Mouse (Mus musculus) embryo, embryonic 10 days (tissue): ENCODE data around the gene Rpap1.

ENCODE experiments used
- DNase-seq: peaks from one replicate; pipeline ENCODE4 v3.0.0-alpha.2; 2015; ENCODE audit warnings: low spot score

Rpap1 gene

GRCm38 (mm10) chr2:119787206-119787883 lies at the start of gene Rpap1:
TSS of gene Rpap1 (minus strand) at chr2:119787537.
- peak; percentile 89 for DNase-seq

DNA sequence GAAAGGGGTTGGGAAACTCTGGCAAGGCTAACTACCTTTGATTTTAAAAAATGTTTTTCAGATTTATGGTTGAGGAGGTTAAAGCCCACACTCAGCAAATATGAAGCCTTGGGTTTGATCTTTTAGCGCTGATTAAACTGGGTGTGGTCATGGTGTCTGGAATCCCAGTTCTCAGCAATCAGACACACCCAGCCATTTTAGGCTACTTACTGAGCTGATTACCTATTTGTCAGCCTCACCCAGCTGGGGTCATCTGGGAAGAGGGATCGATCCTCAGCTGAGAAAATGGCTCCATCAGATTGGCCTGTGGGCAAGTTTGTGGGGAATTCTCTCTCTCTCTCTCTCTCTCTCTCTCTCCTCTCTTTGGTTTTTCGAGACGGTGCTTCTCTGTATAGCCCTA lies 46.9 kb upstream of the Rpap1 start:
- DNase-seq: no peak

- DNase-seq: no peak
Observed at GRCm38 (mm10) chr2:119830579-119830978, 43.2 kb upstream of the Rpap1 start.

DNA sequence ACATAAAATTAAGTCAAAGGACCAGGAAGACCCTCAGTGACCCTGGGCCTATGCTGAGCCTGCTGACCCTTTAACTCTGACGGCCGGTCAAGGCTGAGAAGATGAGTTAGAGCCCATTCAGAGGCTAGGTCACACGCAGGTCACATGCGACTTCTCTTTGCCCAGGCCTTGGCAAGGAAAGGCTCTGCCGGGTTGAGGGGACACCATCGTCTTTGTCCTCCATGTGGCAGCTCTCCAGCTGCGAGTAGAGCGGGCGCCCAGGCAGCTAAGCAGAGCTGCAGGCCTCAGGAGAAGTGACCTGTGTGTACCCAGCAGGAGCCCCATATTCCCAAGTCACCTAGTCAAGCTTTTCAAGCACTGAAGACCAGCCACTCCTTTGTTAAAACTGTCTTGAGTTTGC lies 33.8 kb upstream of the Rpap1 start:
- no peak for DNase-seq

DNA sequence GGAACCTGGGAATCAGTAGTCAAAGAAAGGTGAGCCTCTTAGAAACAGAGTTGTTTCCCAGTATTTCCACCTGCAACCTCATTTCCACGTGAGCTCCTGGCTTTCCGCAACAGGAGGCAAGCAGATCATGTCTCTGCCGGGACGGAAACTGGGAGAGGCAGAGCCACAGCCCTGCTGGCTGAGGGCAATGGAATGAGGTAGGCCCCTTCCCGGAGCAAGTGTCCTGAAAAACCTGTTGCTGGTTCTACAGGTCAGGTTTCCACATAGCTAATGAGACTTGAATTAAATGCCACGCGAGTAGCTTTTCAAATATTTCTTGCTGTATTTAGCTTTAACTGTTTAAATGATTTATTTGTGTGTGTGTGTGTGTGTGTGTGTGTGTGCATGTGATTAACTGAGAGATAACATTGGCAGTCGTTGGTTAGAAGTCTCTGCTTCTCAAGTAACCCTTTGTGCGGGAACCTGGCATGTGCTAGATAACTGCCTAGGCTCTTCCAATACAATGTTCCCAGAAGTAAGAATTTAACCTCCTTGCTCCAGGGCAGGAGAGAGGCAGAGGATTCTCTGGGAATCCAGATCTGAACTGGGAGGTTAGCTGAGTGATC lies 31.4 kb upstream of the Rpap1 start:
- no peak for DNase-seq

DNA sequence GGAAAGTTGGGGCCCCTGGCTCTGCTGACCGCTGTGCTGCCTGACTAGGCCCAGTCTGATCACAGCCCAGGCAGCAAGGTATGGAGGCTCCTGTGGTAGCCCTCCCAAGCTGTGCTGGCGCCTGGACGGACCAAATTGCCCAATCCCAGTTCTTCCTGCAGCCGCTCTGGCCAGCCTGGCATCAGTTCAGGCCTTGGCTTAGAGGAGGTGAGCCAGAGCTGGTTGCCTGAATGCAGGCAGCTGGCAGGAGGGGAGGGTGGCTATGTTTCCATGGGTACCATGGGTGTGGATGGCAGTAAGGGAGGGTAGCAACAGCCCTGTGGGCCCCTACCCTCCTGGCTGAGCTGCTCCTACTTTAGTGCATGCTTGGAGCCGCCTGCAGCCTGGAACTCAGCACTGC lies 29.7 kb upstream of the Rpap1 start:
- no peak for DNase-seq

- DNase-seq: no peak
Observed at GRCm38 (mm10) chr2:119816611-119817010, 29.3 kb upstream of the Rpap1 start.

DNA sequence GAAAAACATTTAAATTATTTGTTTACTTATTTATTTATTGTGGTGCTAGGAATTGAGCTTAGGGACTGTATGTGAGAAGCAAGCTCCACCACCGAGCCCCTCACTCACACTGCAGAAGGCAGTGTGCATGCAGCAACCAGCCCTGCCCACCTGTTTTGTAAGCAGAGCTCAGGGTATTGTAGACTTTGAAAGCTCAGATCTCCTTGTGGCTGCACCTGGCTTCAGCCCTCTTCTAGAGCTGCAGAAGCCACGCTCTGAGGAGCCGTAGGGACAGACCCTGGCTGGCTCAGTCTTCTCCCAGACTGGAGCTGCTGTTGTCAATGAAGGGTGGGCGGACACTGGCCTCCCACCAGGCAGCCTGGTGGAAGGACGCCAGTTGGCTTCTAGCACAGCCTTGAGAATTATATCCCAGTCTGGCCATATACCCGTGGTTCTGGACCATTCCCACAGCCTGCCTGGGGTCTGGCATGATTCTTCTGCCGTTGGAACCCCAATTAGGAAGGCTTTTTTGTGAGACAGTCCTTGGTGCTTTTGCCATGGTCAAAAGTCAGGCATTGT lies 27.1 kb upstream of the Rpap1 start:
- no peak for DNase-seq

- no peak for DNase-seq
Observed at GRCm38 (mm10) chr2:119811490-119812146, 24.3 kb upstream of the Rpap1 start.

DNA sequence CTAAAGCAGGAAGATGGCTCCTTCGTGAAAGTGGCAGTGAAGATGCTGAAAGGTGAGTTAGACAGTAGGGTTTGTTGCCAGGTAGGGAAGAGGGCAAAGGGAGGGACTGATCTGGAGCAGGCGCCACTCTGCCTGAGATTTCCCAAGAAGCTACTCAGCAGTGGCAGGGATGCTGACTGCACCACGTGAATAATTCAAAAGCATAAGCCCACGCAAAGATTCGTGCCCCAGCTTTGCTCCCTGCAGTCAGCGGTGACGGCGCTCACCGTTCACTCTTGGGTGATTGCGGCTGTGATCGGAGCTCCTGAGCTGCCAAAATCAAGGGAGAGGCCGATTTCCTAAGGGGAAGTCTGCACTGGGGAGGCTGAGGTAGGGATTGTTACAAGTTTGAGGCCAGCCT lies 23.6 kb upstream of the Rpap1 start:
- no peak for DNase-seq

DNA sequence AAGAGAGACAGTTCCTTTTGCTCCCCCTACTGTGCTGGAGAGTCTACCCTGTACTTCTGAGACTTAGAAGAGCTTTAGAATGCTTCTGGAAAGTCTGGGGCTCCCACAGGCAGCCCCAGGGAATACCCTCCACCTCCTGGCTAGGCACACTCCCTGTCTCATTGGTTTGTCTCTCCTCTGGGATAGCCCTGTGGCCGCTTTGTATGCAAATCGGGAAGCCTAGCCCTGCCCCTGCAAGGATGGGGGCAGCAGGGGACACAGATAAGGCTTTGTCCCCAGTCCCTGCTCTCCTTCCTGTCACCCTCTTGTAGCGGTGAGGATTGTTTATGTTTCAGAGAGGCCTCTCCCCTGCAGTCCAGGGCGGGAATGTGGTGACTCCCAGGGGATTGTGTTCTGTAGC lies 21.5 kb upstream of the Rpap1 start:
- peak; percentile 22 for DNase-seq

GRCm38 (mm10) chr2:119808438-119808837 lies 21.1 kb upstream of the Rpap1 start:
- no peak for DNase-seq

DNA sequence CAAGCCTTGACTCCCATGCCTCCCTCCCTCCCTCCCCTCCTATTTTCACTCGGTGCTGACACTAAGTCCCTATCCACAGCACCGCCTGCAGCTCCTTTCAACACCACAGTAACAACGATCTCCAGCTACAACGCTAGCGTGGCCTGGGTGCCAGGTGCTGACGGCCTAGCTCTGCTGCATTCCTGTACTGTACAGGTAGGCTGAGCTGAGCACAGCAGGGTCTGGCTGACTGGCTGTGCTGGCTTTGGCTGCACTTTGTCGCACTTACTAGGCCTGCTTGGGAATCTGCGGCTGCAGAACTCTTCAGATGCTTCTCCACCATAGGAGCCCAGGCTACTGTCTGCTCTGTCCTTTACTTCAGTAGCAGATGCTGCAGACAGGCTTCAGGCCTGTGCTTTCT lies 18.2 kb upstream of the Rpap1 start:
- no peak for DNase-seq

- DNase-seq: no peak
Observed at GRCm38 (mm10) chr2:119804776-119805175, 17.4 kb upstream of the Rpap1 start.

- DNase-seq: no peak
Observed at GRCm38 (mm10) chr2:119804275-119804628, 16.9 kb upstream of the Rpap1 start.

DNA sequence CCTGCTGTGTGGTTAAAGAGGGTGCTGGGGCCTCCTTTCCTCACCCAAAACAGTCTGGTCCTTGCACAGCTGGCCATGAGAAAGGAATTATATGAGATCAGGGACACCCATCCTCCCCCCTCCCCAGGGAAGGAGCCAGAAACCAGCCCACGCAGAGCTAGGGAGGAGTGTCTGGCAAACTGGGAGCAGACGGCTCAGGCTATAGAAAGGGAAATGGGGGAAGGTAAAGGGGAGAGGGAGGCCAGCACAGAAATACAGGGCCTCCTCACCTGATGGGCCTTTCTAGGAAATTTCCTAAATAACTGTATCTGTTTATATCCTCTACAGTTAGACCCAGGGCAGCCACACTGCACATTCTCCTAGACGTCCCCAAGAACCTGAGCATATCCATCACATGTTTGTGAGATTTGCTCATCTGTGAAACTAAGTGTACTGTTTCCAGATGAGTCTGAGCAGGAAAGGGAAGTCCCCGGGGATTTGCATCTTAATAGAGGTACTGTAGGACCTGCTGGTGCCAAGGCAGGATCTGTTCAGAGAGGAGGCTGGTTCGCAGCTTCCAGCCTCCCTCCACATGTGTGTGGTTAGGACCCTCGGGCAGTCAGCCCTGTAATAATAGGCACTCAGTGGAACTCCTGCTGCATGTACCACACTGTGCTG lies 16.4 kb upstream of the Rpap1 start:
- no peak for DNase-seq

- DNase-seq: peak; percentile 51
Observed at GRCm38 (mm10) chr2:119802767-119803617, 15.7 kb upstream of the Rpap1 start.

- no peak for DNase-seq
Observed at GRCm38 (mm10) chr2:119800876-119801846, 13.8 kb upstream of the Rpap1 start.

GRCm38 (mm10) chr2:119799961-119800550 lies 12.7 kb upstream of the Rpap1 start:
- peak; percentile 27 for DNase-seq
